Mouse (Mus musculus): ENCODE data around the gene Clrn2.

The Clrn2 gene

GRCm38 (mm10) chr5:45510071-45510470 is 56.5 kb downstream of the Clrn2 start:
- DNase-seq (ENCODE audit: low spot score) = no peak

- no peak for DNase-seq (ENCODE audit: low spot score)
These were observed 59.4 kb downstream of the Clrn2 start for GRCm38 (mm10) chr5:45512908-45513307.

- no peak for DNase-seq (ENCODE audit: low spot score)
These were observed 60.0 kb downstream of the Clrn2 start for GRCm38 (mm10) chr5:45513511-45513910.
